Mouse (Mus musculus): ENCODE measurements around the gene Rarres2. TPM values are rescaled to one million over a fixed set of nuclear protein-coding genes. Genes with fewer than 3 reads are reported as not detected.

Rarres2 gene
- total and polyA plus RNA-seq, 3 experiments, result not detected

GRCm38 (mm10) chr6:48596545-48597232 lies 24.1 kb upstream of the Rarres2 start:
- no peaks in the 10 kb centered on the region for H3K9me3 ChIP-seq (replicated peaks; ENCODE audit: insufficient read depth, low read length)
- DNase-seq (ENCODE audit: low read depth, low spot score), result no peak
- no peak overlapping the region for H3K4me3 ChIP-seq (ENCODE audit: control insufficient read depth in 1 of 2, insufficient read depth in 1 of 2, low read depth in 2 of 2, low read length in 2 of 2)
- no peak overlapping the region for H3K9ac ChIP-seq (ENCODE audit: control insufficient read depth, low read depth, low read length, poor library complexity, severe bottlenecking)
- H3K79me2 ChIP-seq (ENCODE audit: control insufficient read depth, insufficient read depth, low read length, poor library complexity), result no peaks in the 10 kb centered on the region
- H3K27me3 ChIP-seq (ENCODE audit: control insufficient read depth in 1 of 2, insufficient read depth in 2 of 2, low read length in 2 of 2), result no peaks in the 10 kb centered on the region
- no peak overlapping the region for H3K27ac ChIP-seq (ENCODE audit: control insufficient read depth, low read depth, low read length)
- H3K36me3 ChIP-seq (ENCODE audit: control insufficient read depth in 1 of 2, insufficient read depth in 2 of 2, low read length in 2 of 2), result no peaks in the 10 kb centered on the region
- no peaks in the 10 kb centered on the region for H3K4me1 ChIP-seq (ENCODE audit: control insufficient read depth in 1 of 2, insufficient read depth in 2 of 2, low read length in 2 of 2)
- TF ChIP-seq E2F4 (IDR thresholded peaks at IDR 0.05; ENCODE audit: borderline replicate concordance, low read depth, low read length), result no peak
- TF ChIP-seq MXI1 (IDR thresholded peaks at IDR 0.05; ENCODE audit: low read depth, low read length), result no peak
- no peak for TF ChIP-seq ZNF384 (IDR thresholded peaks at IDR 0.05; ENCODE audit: low read depth, low read length)
- TF ChIP-seq ZMIZ1 (IDR thresholded peaks at IDR 0.05; ENCODE audit: low read depth, low read length), result no peak
- no peak for TF ChIP-seq GATA1 (IDR thresholded peaks at IDR 0.05; ENCODE audit: low read depth, low read length)
- no peak for TF ChIP-seq CHD2 (IDR thresholded peaks at IDR 0.05; ENCODE audit: low read length)
- TF ChIP-seq MYC (IDR thresholded peaks at IDR 0.05; ENCODE audit: low read depth, low read length), result no peak
- TF ChIP-seq ETS1 (IDR thresholded peaks at IDR 0.05; ENCODE audit: low read depth, low read length), result no peak
- no peak for TF ChIP-seq NRF1 (IDR thresholded peaks at IDR 0.05; ENCODE audit: insufficient read depth, low read depth, low read length, poor library complexity, severe bottlenecking)
- no peak for TF ChIP-seq SIN3A (IDR thresholded peaks at IDR 0.05; ENCODE audit: low read length)
- no peak for TF ChIP-seq TBP (IDR thresholded peaks at IDR 0.05; ENCODE audit: low read depth, low read length)
- TF ChIP-seq USF2 (IDR thresholded peaks at IDR 0.05; ENCODE audit: borderline replicate concordance in 1 of 2, insufficient read depth in 1 of 2, low read depth in 1 of 2, low read length in 2 of 2), result no peak
- TF ChIP-seq BHLHE40 (IDR thresholded peaks at IDR 0.05; ENCODE audit: borderline replicate concordance, low read depth, low read length), result no peak
- TF ChIP-seq ZC3H11A (IDR thresholded peaks at IDR 0.05; ENCODE audit: low read depth, low read length), result no peak

DNA sequence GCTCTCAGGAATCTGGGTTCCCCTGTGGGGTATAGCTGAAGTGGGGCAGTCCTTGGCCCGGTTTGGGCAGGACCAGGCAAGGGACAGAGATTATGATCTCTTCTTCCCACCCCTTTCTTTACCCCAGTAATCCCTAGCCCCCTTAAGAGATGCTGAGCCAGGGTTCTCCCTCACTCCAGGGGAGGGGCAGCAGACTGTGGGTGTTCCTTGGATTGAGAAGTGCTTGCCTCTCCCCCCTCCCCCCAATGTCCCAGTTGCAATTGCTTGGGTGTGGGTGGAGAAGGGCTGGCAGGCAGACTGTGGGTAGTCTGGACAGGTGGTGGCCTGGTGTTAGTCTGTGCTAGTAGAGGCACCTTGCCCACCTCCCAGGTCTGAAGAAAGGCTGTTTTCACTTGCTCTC lies 22.7 kb upstream of the Rarres2 start:
- no peaks in the 10 kb centered on the region for H3K4me1 ChIP-seq (ENCODE audit: control insufficient read depth in 1 of 2, insufficient read depth in 2 of 2, low read length in 2 of 2)
- no peak overlapping the region for H3K4me3 ChIP-seq (ENCODE audit: control insufficient read depth in 1 of 2, insufficient read depth in 1 of 2, low read depth in 2 of 2, low read length in 2 of 2)
- no peaks in the 10 kb centered on the region for H3K36me3 ChIP-seq (ENCODE audit: control insufficient read depth in 1 of 2, insufficient read depth in 2 of 2, low read length in 2 of 2)
- H3K9me3 ChIP-seq (replicated peaks; ENCODE audit: insufficient read depth, low read length), result no peaks in the 10 kb centered on the region
- H3K79me2 ChIP-seq (ENCODE audit: control insufficient read depth, insufficient read depth, low read length, poor library complexity), result no peaks in the 10 kb centered on the region
- no peak overlapping the region for H3K9ac ChIP-seq (ENCODE audit: control insufficient read depth, low read depth, low read length, poor library complexity, severe bottlenecking)
- no peak for DNase-seq (ENCODE audit: low read depth, low spot score)
- H3K27me3 ChIP-seq (ENCODE audit: control insufficient read depth in 1 of 2, insufficient read depth in 2 of 2, low read length in 2 of 2), result no peaks in the 10 kb centered on the region
- H3K27ac ChIP-seq (ENCODE audit: control insufficient read depth, low read depth, low read length), result no peak overlapping the region
- TF ChIP-seq MYC (IDR thresholded peaks at IDR 0.05; ENCODE audit: low read depth, low read length), result no peak
- TF ChIP-seq GATA1 (IDR thresholded peaks at IDR 0.05; ENCODE audit: low read depth, low read length), result no peak
- TF ChIP-seq JUND (IDR thresholded peaks at IDR 0.05; ENCODE audit: low read depth, low read length), result no peak
- TF ChIP-seq ZNF384 (IDR thresholded peaks at IDR 0.05; ENCODE audit: low read depth, low read length), result no peak
- no peak for TF ChIP-seq ZC3H11A (IDR thresholded peaks at IDR 0.05; ENCODE audit: low read depth, low read length)
- TF ChIP-seq CHD1 (IDR thresholded peaks at IDR 0.05; ENCODE audit: low read depth, low read length), result no peak
- TF ChIP-seq CTCF (IDR thresholded peaks at IDR 0.05 in 2 of 3, conservative IDR thresholded peaks at IDR 0.05 in 1 of 3; ENCODE audit: control insufficient read depth in 1 of 3, insufficient read depth in 1 of 3, low read depth in 2 of 3, low read length in 3 of 3, poor library complexity in 1 of 3, severe bottlenecking in 1 of 3), result no peak
- no peak for TF ChIP-seq MXI1 (IDR thresholded peaks at IDR 0.05; ENCODE audit: low read depth, low read length)
- no peak for TF ChIP-seq ZKSCAN1 (IDR thresholded peaks at IDR 0.05; ENCODE audit: low read depth, low read length)
- no peak for TF ChIP-seq ELF1 (IDR thresholded peaks at IDR 0.05; ENCODE audit: low read depth, low read length)
- no peak for TF ChIP-seq MAZ (IDR thresholded peaks at IDR 0.05; ENCODE audit: low read depth, low read length)
- no peak for TF ChIP-seq BHLHE40 (IDR thresholded peaks at IDR 0.05; ENCODE audit: borderline replicate concordance, low read depth, low read length)
- TF ChIP-seq TCF12 (IDR thresholded peaks at IDR 0.05; ENCODE audit: low read depth, low read length), result no peak
- no peak for TF ChIP-seq KAT2A (conservative IDR thresholded peaks at IDR 0.05; ENCODE audit: low read depth, low read length)
- no peak for TF ChIP-seq USF2 (IDR thresholded peaks at IDR 0.05; ENCODE audit: borderline replicate concordance in 1 of 2, insufficient read depth in 1 of 2, low read depth in 1 of 2, low read length in 2 of 2)
- no peak for TF ChIP-seq SMC3 (IDR thresholded peaks at IDR 0.05; ENCODE audit: low read depth, low read length)
